Comparison of ENCODE assay signal across 18 mouse cellular contexts in genomic region chr12:32941141-32941540, GRCm38 (mm10).
"Had no signal": no experiment of that assay in that cellular context is flagged by ENCODE, and none has a peak within 500 bp of the region (broad histone marks: within the 10 kb centered on the region; RNA-seq: fewer than 3 reads in every experiment).

No protein-coding gene starts in this region.

- H3K9ac ChIP-seq: lung, embryonic 14.5 days; midbrain, embryonic 12.5 days; neural tube, embryonic 13.5 days; neural tube, embryonic 15.5 days had no signal

- H3K36me3 ChIP-seq: midbrain, embryonic 10.5 days; midbrain, embryonic 12.5 days; neural tube, embryonic 13.5 days; neural tube, embryonic 15.5 days had no signal

- H3K27ac ChIP-seq: midbrain, embryonic 10.5 days; midbrain, embryonic 12.5 days; neural tube, embryonic 13.5 days; neural tube, embryonic 15.5 days had no signal

- H3K27me3 ChIP-seq: midbrain, embryonic 12.5 days; neural tube, embryonic 13.5 days; neural tube, embryonic 15.5 days had no signal

- H3K4me2 ChIP-seq: lung, embryonic 14.5 days; midbrain, embryonic 12.5 days; neural tube, embryonic 13.5 days; neural tube, embryonic 15.5 days had no signal

- H3K4me3 ChIP-seq: midbrain, embryonic 10.5 days; midbrain, embryonic 12.5 days; myocyte; neural tube, embryonic 13.5 days; neural tube, embryonic 15.5 days had no signal

- H3K9me3 ChIP-seq: midbrain, embryonic 10.5 days; midbrain, embryonic 12.5 days; neural tube, embryonic 13.5 days; neural tube, embryonic 15.5 days had no signal

- DNase-seq: lung, embryonic 14.5 days; lung, postnatal 10 days; lung, postnatal 4 days; midbrain, embryonic 14.5 days; retina, postnatal 1 day; right cerebral cortex, adult 18-20 months; right cerebral cortex, postnatal 25 days; right cerebral cortex, postnatal 4 days; spleen, adult 18-20 months; thymus, adult 18-20 months; thymus, postnatal 14 days; thymus, postnatal 36 days had no signal

- H3K4me1 ChIP-seq: midbrain, embryonic 12.5 days had no signal

- ATAC-seq: midbrain, embryonic 16.5 days had no signal
